Mouse (Mus musculus): Measurements from ENCODE around the gene Nfix. TPM values are rescaled to one million over a fixed set of nuclear protein-coding genes. Genes with fewer than 3 reads are reported as not detected.
A peak's percentile ranks its signal among the peaks of the same experiment; 100 is the strongest.

Nfix gene
- polyA plus RNA-seq, 1 experiment from 2014 or later: 7.7 TPM

DNA sequence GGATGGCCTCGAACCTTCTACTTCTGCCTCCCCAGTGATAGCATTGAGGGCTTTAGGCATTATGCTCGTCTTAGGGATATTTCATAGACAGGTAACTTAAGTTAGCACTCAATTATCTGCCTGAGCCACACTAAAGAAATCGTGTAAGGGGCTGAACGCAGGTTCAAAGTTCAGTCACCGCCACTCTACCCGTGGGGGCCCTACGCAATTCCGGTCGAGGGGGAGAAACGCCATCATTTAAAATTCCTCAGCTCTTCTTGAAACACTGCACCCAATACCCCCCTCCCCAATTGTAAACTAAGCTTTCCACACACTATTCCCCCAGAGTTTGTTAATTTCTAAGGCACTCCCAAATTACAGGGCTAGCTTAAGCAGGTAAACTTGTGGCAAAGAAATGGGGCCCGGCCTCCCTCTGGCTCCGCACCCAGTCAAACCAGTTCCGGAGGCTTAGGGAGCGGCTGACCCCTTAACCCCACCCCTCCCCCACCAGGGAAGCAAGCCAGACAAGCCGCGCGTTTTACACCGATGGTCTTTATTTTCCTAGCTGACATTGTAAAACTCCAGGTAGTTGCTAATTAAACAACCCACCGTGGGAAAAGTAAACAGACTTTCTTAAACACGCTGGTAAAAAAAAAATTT is 139.2 kb downstream of the Nfix start:
- H3K9ac ChIP-seq (ENCODE audit: low read length): peak overlapping the region; percentile 89
- ATAC-seq (replicated peaks; ENCODE audit: low FRiP score): no peak
- H3K4me3 ChIP-seq (ENCODE audit: low read depth, low read length): peak overlapping the region; percentile 88
- no peaks in the 10 kb centered on the region for H3K36me3 ChIP-seq (ENCODE audit: control insufficient read depth, insufficient read depth, low read length)
- WGBS: under 1% methylated on average over 20 of the region's 20 CpGs
- peak overlapping the region; percentile 98 for H3K4me2 ChIP-seq (ENCODE audit: low read depth, low read length, severe bottlenecking)
- H3K27me3 ChIP-seq (ENCODE audit: control insufficient read depth, insufficient read depth, low read length): no peaks in the 10 kb centered on the region
- peak; percentile 78 for DNase-seq (ENCODE audit: low spot score)
- peak overlapping the region; percentile 85 for H3K27ac ChIP-seq (ENCODE audit: low read depth, low read length)
- peaks cover 18% of the 10 kb centered on the region for H3K4me1 ChIP-seq (replicated peaks; ENCODE audit: control insufficient read depth, insufficient read depth, low read length)
- no peaks in the 10 kb centered on the region for H3K9me3 ChIP-seq (ENCODE audit: control insufficient read depth, low read length)

GRCm38 (mm10) chr8:84659936-84660818 is 140.0 kb downstream of the Nfix start:
- no peaks in the 10 kb centered on the region for H3K36me3 ChIP-seq (ENCODE audit: control insufficient read depth, insufficient read depth, low read length)
- DNase-seq (ENCODE audit: low spot score): peak; percentile 78
- peak overlapping the region; percentile 85 for H3K27ac ChIP-seq (ENCODE audit: low read depth, low read length)
- H3K4me2 ChIP-seq (ENCODE audit: low read depth, low read length, severe bottlenecking): peak overlapping the region; percentile 98
- no peak for ATAC-seq (replicated peaks; ENCODE audit: low FRiP score)
- peak overlapping the region; percentile 89 for H3K9ac ChIP-seq (ENCODE audit: low read length)
- no peaks in the 10 kb centered on the region for H3K9me3 ChIP-seq (ENCODE audit: control insufficient read depth, low read length)
- WGBS: under 1% methylated on average over 33 of the region's 33 CpGs
- no peaks in the 10 kb centered on the region for H3K27me3 ChIP-seq (ENCODE audit: control insufficient read depth, insufficient read depth, low read length)
- H3K4me3 ChIP-seq (ENCODE audit: low read depth, low read length): peak overlapping the region; percentile 88
- peaks cover 24% of the 10 kb centered on the region for H3K4me1 ChIP-seq (replicated peaks; ENCODE audit: control insufficient read depth, insufficient read depth, low read length)

DNA sequence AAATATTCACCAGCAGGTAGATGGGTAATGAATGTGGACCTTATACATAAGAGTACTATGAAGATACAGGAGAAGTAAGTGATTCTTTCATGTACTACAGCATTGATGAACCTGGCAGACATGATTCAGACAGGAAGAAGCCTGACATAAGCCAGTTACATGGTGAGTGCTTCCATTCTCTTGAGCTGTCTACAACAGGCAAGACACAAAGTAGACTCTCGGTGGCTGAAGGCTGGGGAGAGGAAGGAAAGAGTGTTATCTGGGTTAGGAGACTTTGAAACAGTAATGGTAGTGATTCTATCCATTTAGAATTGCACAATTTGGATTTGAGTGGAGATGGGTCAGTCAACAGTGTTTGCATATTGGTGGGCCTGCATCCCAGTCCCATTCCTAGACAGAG is 141.2 kb downstream of the Nfix start:
- Histone ChIP-seq H3K27me3 (ENCODE audit: control insufficient read depth, insufficient read depth, low read length) (no peaks in the 10 kb centered on the region), H3K27ac (ENCODE audit: low read depth, low read length) (no peak overlapping the region), H3K36me3 (ENCODE audit: control insufficient read depth, insufficient read depth, low read length) (no peaks in the 10 kb centered on the region), H3K4me3 (ENCODE audit: low read depth, low read length) (no peak overlapping the region), H3K4me2 (ENCODE audit: low read depth, low read length, severe bottlenecking) (no peak overlapping the region), H3K9ac (ENCODE audit: low read length) (no peak overlapping the region), H3K9me3 (ENCODE audit: control insufficient read depth, low read length) (no peaks in the 10 kb centered on the region), H3K4me1 (replicated peaks; ENCODE audit: control insufficient read depth, insufficient read depth, low read length) (peaks cover 28% of the 10 kb centered on the region)
- no peak for ATAC-seq (replicated peaks; ENCODE audit: low FRiP score)
- WGBS: 45% methylated on average over 1 of the region's 1 CpGs
- no peak for DNase-seq (ENCODE audit: low spot score)

DNA sequence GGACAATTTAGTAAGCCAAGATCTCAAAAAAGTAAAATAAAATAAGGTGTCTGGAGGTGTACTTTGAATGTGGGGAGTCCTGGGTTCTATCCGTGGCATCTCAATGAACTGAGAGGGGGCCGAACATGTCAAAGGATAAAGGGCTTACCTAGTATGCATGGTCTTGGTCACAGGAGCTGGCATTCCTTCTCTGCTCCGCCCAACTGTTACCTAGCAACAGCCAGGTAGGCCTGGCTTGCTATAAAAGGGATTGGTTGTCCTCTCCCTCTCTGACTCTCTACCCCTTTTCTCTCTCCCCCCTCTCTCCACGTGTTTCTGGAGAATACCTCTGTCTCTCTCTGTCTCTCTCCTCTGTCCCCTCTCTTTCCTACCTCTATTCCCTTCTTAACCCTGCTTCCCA is 142.5 kb downstream of the Nfix start:
- H3K4me2 ChIP-seq (ENCODE audit: low read depth, low read length, severe bottlenecking): no peak overlapping the region
- H3K27ac ChIP-seq (ENCODE audit: low read depth, low read length): no peak overlapping the region
- DNase-seq (ENCODE audit: low spot score) (no peak), ATAC-seq (replicated peaks; ENCODE audit: low FRiP score) (no peak)
- H3K9ac ChIP-seq (ENCODE audit: low read length): no peak overlapping the region
- H3K27me3 ChIP-seq (ENCODE audit: control insufficient read depth, insufficient read depth, low read length): no peaks in the 10 kb centered on the region
- no peaks in the 10 kb centered on the region for H3K9me3 ChIP-seq (ENCODE audit: control insufficient read depth, low read length)
- H3K4me1 ChIP-seq (replicated peaks; ENCODE audit: control insufficient read depth, insufficient read depth, low read length): peaks cover 28% of the 10 kb centered on the region
- WGBS: 36% methylated on average over 4 of the region's 4 CpGs
- no peaks in the 10 kb centered on the region for H3K36me3 ChIP-seq (ENCODE audit: control insufficient read depth, insufficient read depth, low read length)
- no peak overlapping the region for H3K4me3 ChIP-seq (ENCODE audit: low read depth, low read length)

DNA sequence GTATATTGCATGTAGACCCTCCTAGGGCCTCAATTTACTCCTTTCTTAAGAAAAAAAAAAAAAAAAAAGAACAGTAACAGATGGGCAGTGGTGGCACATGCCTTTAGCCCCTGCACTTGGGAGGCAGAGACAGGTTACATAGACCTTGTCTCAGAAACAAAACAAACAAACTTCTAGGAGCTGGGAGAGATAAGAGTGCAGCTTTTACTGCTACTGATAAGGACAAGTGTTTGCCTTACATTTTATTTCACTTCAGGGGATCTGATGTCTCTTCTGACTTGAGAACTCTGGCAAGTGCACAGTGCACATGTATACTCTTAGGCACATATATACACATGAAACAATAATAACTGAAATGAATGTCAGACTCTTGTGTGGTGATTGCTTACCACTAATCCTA is 142.9 kb downstream of the Nfix start:
- H3K4me1 ChIP-seq (replicated peaks; ENCODE audit: control insufficient read depth, insufficient read depth, low read length): peaks cover 28% of the 10 kb centered on the region
- no peaks in the 10 kb centered on the region for H3K27me3 ChIP-seq (ENCODE audit: control insufficient read depth, insufficient read depth, low read length)
- ATAC-seq (replicated peaks; ENCODE audit: low FRiP score) (no peak), DNase-seq (ENCODE audit: low spot score) (no peak)
- H3K9ac ChIP-seq (ENCODE audit: low read length): peak overlapping the region; percentile 57
- no peaks in the 10 kb centered on the region for H3K36me3 ChIP-seq (ENCODE audit: control insufficient read depth, insufficient read depth, low read length)
- peak overlapping the region; percentile 10; the same call in 1 of the 2 replicates for H3K4me3 ChIP-seq (ENCODE audit: low read depth, low read length)
- peak overlapping the region; percentile 91 for H3K27ac ChIP-seq (ENCODE audit: low read depth, low read length)
- peak overlapping the region; percentile 65; the same call in 1 of the 2 replicates for H3K4me2 ChIP-seq (ENCODE audit: low read depth, low read length, severe bottlenecking)
- no peaks in the 10 kb centered on the region for H3K9me3 ChIP-seq (ENCODE audit: control insufficient read depth, low read length)

GRCm38 (mm10) chr8:84656641-84657126 is 143.5 kb downstream of the Nfix start:
- DNase-seq (ENCODE audit: low spot score): peak; percentile 79
- H3K4me1 ChIP-seq (replicated peaks; ENCODE audit: control insufficient read depth, insufficient read depth, low read length): peaks cover 28% of the 10 kb centered on the region

GRCm38 (mm10) chr8:84656191-84656525 is 144.0 kb downstream of the Nfix start:
- Histone ChIP-seq H3K4me3 (ENCODE audit: low read depth, low read length) (peak overlapping the region; percentile 10), H3K27ac (ENCODE audit: low read depth, low read length) (peak overlapping the region; percentile 91), H3K27me3 (ENCODE audit: control insufficient read depth, insufficient read depth, low read length) (no peaks in the 10 kb centered on the region), H3K4me1 (replicated peaks; ENCODE audit: control insufficient read depth, insufficient read depth, low read length) (peaks cover 28% of the 10 kb centered on the region), H3K9ac (ENCODE audit: low read length) (peak overlapping the region; percentile 57), H3K36me3 (ENCODE audit: control insufficient read depth, insufficient read depth, low read length) (no peaks in the 10 kb centered on the region), H3K4me2 (ENCODE audit: low read depth, low read length, severe bottlenecking) (peak overlapping the region; percentile 65), H3K9me3 (ENCODE audit: control insufficient read depth, low read length) (no peaks in the 10 kb centered on the region)
- peak; percentile 25; the same call in 1 of the 2 replicates for ATAC-seq (replicated peaks; ENCODE audit: low FRiP score)
- peak; percentile 84 for DNase-seq (ENCODE audit: low spot score)
- WGBS: 0% methylated on average over 10 of the region's 10 CpGs

More at GRCm38 (mm10) chr8:84656641-84657126, 143.5 kb downstream of the Nfix start:
- Histone ChIP-seq H3K27me3 (ENCODE audit: control insufficient read depth, insufficient read depth, low read length) (no peaks in the 10 kb centered on the region), H3K27ac (ENCODE audit: low read depth, low read length) (peak overlapping the region; percentile 91), H3K4me3 (ENCODE audit: low read depth, low read length) (peak overlapping the region; percentile 10; the same call in 1 of the 2 replicates), H3K9me3 (ENCODE audit: control insufficient read depth, low read length) (no peaks in the 10 kb centered on the region), H3K9ac (ENCODE audit: low read length) (peak overlapping the region; percentile 57), H3K36me3 (ENCODE audit: control insufficient read depth, insufficient read depth, low read length) (no peaks in the 10 kb centered on the region), H3K4me2 (ENCODE audit: low read depth, low read length, severe bottlenecking) (peak overlapping the region; percentile 65)
- 2% methylated on average over 23 of the region's 23 CpGs for WGBS
- ATAC-seq (replicated peaks; ENCODE audit: low FRiP score): 0 out of 2 replicates have a peak, but pooled peaks have one; percentile 4

- WGBS: under 1% methylated on average over 14 of the region's 15 CpGs
- Histone ChIP-seq H3K4me2 (ENCODE audit: low read depth, low read length, severe bottlenecking) (peak overlapping the region; percentile 65), H3K27ac (ENCODE audit: low read depth, low read length) (peak overlapping the region; percentile 91), H3K27me3 (ENCODE audit: control insufficient read depth, insufficient read depth, low read length) (no peaks in the 10 kb centered on the region), H3K9me3 (ENCODE audit: control insufficient read depth, low read length) (no peaks in the 10 kb centered on the region), H3K9ac (ENCODE audit: low read length) (peak overlapping the region; percentile 57), H3K4me1 (replicated peaks; ENCODE audit: control insufficient read depth, insufficient read depth, low read length) (peaks cover 22% of the 10 kb centered on the region), H3K4me3 (ENCODE audit: low read depth, low read length) (peak overlapping the region; percentile 10), H3K36me3 (ENCODE audit: control insufficient read depth, insufficient read depth, low read length) (no peaks in the 10 kb centered on the region)
- DNase-seq (ENCODE audit: low spot score): peak; percentile 86
- peak; percentile 81 for ATAC-seq (replicated peaks; ENCODE audit: low FRiP score)
Observed at GRCm38 (mm10) chr8:84655336-84656190, 144.6 kb downstream of the Nfix start.
